Comparison of ENCODE assay signal across 9 mouse cellular contexts in the genomic region with DNA sequence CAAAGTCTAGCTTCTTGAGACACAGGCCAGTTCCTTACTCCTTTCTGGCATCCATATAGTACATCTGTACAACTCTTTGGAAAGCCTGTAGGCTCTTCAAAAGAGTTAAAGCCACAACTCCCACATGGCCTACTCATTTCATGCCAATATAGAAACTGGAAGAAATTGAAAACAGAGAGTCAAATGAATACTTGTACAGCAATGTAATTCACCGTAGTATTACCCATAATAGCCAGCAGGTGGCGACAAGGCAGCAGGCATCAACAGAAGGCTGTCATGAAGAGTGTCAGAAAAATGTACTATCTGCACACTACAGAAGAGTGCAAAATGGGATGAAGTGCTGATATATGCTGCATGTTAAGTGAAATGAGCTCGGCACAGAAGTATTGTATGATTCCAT.
DNase-seq lines count a peak whose midpoint lies in the region; ATAC-seq lines count a peak whose summit lies in the region.
"Had no signal": no experiment of that assay in that cellular context is flagged by ENCODE, and none has a peak within 500 bp of the region (broad histone marks: within the 10 kb centered on the region; RNA-seq: fewer than 3 reads in every experiment).

No protein-coding gene starts in this region.

- peak; percentile 83 for ATAC-seq in forebrain, embryonic 12.5 days (ENCODE audit: low FRiP score)
- ATAC-seq in limb, embryonic 11.5 days (ENCODE audit: insufficient number of reproducible peaks, low FRiP score, low TSS enrichment, low read depth), result 0 out of 2 replicates have a peak, but pooled peaks have one; percentile 39

- no peak overlapping the region for H3K27ac ChIP-seq in forebrain, embryonic 12.5 days
- H3K27ac ChIP-seq in limb, embryonic 11.5 days (replicated peaks; ENCODE audit: low read depth, low read length), result no peak overlapping the region
- H3K27ac ChIP-seq: liver, embryonic 13.5 days had no signal

- H3K36me3 ChIP-seq in forebrain, embryonic 12.5 days (replicated peaks), result no peaks in the 10 kb centered on the region
- H3K36me3 ChIP-seq in limb, embryonic 11.5 days (ENCODE audit: control insufficient read depth, insufficient read depth, low read length), result no peaks in the 10 kb centered on the region
- H3K36me3 ChIP-seq: liver, embryonic 13.5 days had no signal

- WGBS in forebrain, embryonic 12.5 days, result 17% methylated on average over 3 of the region's 3 CpGs
- WGBS in limb, embryonic 11.5 days, result 17% methylated on average over 3 of the region's 3 CpGs

- DNase-seq in adrenal gland, adult (ENCODE audit: inconsistent age in 2 of 2, low spot score in 1 of 2), result peak; percentile 9 to 68
- DNase-seq in adrenal gland, postnatal 4 days (ENCODE audit: low spot score in 2 of 2), result no peak
- peak; percentile 39 for DNase-seq in CD4-positive, CD25-positive, alpha-beta regulatory T cell, adult 2 months (ENCODE audit: low read depth, low spot score)
- peak; percentile 8 for DNase-seq in c-Kit-positive CD71-negative TER-119-negative erythroid progenitor cells, embryonic 14.5 days (ENCODE audit: low read depth)
- peak; percentile 57 for DNase-seq in kidney, adult 9 months
- peak; percentile 60 for DNase-seq in limb, embryonic 11.5 days (ENCODE audit: low spot score)
- DNase-seq in retina, postnatal 1 day, result peak; percentile 57
- DNase-seq: liver, embryonic 13.5 days had no signal

- H3K9me3 ChIP-seq in forebrain, embryonic 12.5 days, result no peaks in the 10 kb centered on the region
- no peaks in the 10 kb centered on the region for H3K9me3 ChIP-seq in limb, embryonic 11.5 days (ENCODE audit: control insufficient read depth, low read length)
- H3K9me3 ChIP-seq: liver, embryonic 13.5 days had no signal

- no peaks in the 10 kb centered on the region for H3K27me3 ChIP-seq in forebrain, embryonic 12.5 days
- no peaks in the 10 kb centered on the region for H3K27me3 ChIP-seq in limb, embryonic 11.5 days (ENCODE audit: control insufficient read depth, insufficient read depth, low read length)
- H3K27me3 ChIP-seq: liver, embryonic 13.5 days had no signal

- H3K4me3 ChIP-seq in forebrain, embryonic 12.5 days (replicated peaks), result no peak overlapping the region
- no peak overlapping the region for H3K4me3 ChIP-seq in limb, embryonic 11.5 days (ENCODE audit: low read depth, low read length)
- H3K4me3 ChIP-seq: liver, embryonic 13.5 days had no signal

- H3K9ac ChIP-seq in forebrain, embryonic 12.5 days, result no peak overlapping the region
- no peak overlapping the region for H3K9ac ChIP-seq in limb, embryonic 11.5 days (ENCODE audit: low read length)
- H3K9ac ChIP-seq: liver, embryonic 13.5 days had no signal

- H3K4me2 ChIP-seq in forebrain, embryonic 12.5 days, result no peak overlapping the region
- no peak overlapping the region for H3K4me2 ChIP-seq in limb, embryonic 11.5 days (ENCODE audit: low read depth, severe bottlenecking)
- H3K4me2 ChIP-seq: liver, embryonic 13.5 days had no signal

- H3K4me1 ChIP-seq in forebrain, embryonic 12.5 days, result no peaks in the 10 kb centered on the region
- no peaks in the 10 kb centered on the region for H3K4me1 ChIP-seq in limb, embryonic 11.5 days (ENCODE audit: control insufficient read depth, insufficient read depth, low read length)
- H3K4me1 ChIP-seq: liver, embryonic 13.5 days had no signal

Comparison
In these comparisons a context has a peak if more than half of its experiments do, and no peak if none do; other contexts are left out.
1. DNase-seq: peak in adrenal gland, adult (2 of 2), CD4-positive, CD25-positive, alpha-beta regulatory T cell, adult 2 months (single experiment), c-Kit-positive CD71-negative TER-119-negative erythroid progenitor cells, embryonic 14.5 days (single experiment), kidney, adult 9 months (single experiment), limb, embryonic 11.5 days (single experiment) and retina, postnatal 1 day (single experiment); none in adrenal gland, postnatal 4 days (0 of 2).